Mouse (Mus musculus): ENCODE measurements around the gene Rpp30.

Gene Rpp30

GRCm38 (mm10) chr19:36124203-36124602, 40.7 kb downstream of the Rpp30 start:
- in situ Hi-C loops (cut with MboI, MseI): no loop called here

- in situ Hi-C loops (cut with MboI, MseI): no loop called here
Measured at GRCm38 (mm10) chr19:36128440-36128839, 44.9 kb downstream of the Rpp30 start.

GRCm38 (mm10) chr19:36129213-36129612, 45.7 kb downstream of the Rpp30 start:
- in situ Hi-C loops (cut with MboI, MseI): no loop called here

GRCm38 (mm10) chr19:36129643-36130042, 46.1 kb downstream of the Rpp30 start:
- in situ Hi-C loops (cut with MboI, MseI): loop anchor here (10.0 kb wide), 1 partner anchor 645 kb away; no protein-coding TSS in a partner anchor

GRCm38 (mm10) chr19:36130181-36130580, 46.7 kb downstream of the Rpp30 start:
- in situ Hi-C loops (cut with MboI, MseI): loop anchor here (10.0 kb wide), 1 partner anchor 645 kb away; no protein-coding TSS in a partner anchor

- in situ Hi-C loops (cut with MboI, MseI): loop anchor here (10.0 kb wide), 1 partner anchor 643 kb away; no protein-coding TSS in a partner anchor
Measured at GRCm38 (mm10) chr19:36131990-36132389, 48.5 kb downstream of the Rpp30 start.

GRCm38 (mm10) chr19:36133064-36133463, 49.5 kb downstream of the Rpp30 start:
- in situ Hi-C loops (cut with MboI, MseI): loop anchor here (10.0 kb wide), 1 partner anchor 642 kb away; no protein-coding TSS in a partner anchor

- in situ Hi-C loops (cut with MboI, MseI): loop anchor here (10.0 kb wide), 1 partner anchor 641 kb away; no protein-coding TSS in a partner anchor
Measured at GRCm38 (mm10) chr19:36133731-36134130, 50.2 kb downstream of the Rpp30 start.

- in situ Hi-C loops (cut with MboI, MseI): no loop called here
Measured at GRCm38 (mm10) chr19:36143571-36143970, 60.1 kb downstream of the Rpp30 start.

- in situ Hi-C loops (cut with MboI, MseI): no loop called here
Measured at GRCm38 (mm10) chr19:36148578-36148977, 65.1 kb downstream of the Rpp30 start.

- in situ Hi-C loops (cut with MboI, MseI): no loop called here
Measured at GRCm38 (mm10) chr19:36150241-36151007, 66.9 kb downstream of the Rpp30 start.
